In genomic region chr11:60755570-60755969, GRCm38 (mm10) we compare ENCODE assay signal across 15 mouse cellular contexts. TPM values are rescaled to one million over a fixed set of nuclear protein-coding genes. Genes with fewer than 3 reads are reported as not detected.
DNase-seq lines count a peak whose midpoint lies in the region.
"Had no signal": no experiment of that assay in that cellular context is flagged by ENCODE, and none has a peak within 500 bp of the region (broad histone marks: within the 10 kb centered on the region; RNA-seq: fewer than 3 reads in every experiment).

No protein-coding gene starts in this region.

- peak; percentile 22 to 60 for DNase-seq in left cerebral cortex, postnatal 25 days (ENCODE audit: low spot score in 2 of 2)
- DNase-seq in left cerebral cortex, adult 11 months (ENCODE audit: low spot score) = no peak
- peak; percentile 23 for DNase-seq in right cerebral cortex, postnatal 14 days
- DNase-seq in right cerebral cortex, postnatal 36 days (ENCODE audit: low spot score in 2 of 2) = no peak
- peak; percentile 31 for DNase-seq in brain, adult 2 months (ENCODE audit: low read depth, low spot score)
- DNase-seq in telencephalon, adult 2 months (ENCODE audit: low read depth, low spot score) = peak; percentile 23
- no peak for DNase-seq in kidney, adult 11 months
- DNase-seq: adrenal gland, adult 2 months; adrenal gland, postnatal 10 days; adrenal gland, postnatal 25 days; cerebellum, adult 11-12 months; cerebellum, adult 2 months; cerebellum, adult 9-10 months; cerebellum, postnatal 10 days; cerebellum, postnatal 25 days had no signal

- intact Hi-C loops in left cerebral cortex, postnatal 25 days (cut with DNase I) = no loop called here

RNA-seq across cellular contexts. Expression of gene Top3a, which starts 21.6 kb away (rescaled TPM):
- 1 to 10 TPM; 4.2 to 5.1 TPM for total RNA-seq in left cerebral cortex, postnatal 25 days (2021)

RNA-seq across cellular contexts. Expression of gene Smcr8, which starts 21.8 kb away (rescaled TPM):
- 10 to 100 TPM; 30.1 to 32.5 TPM for total RNA-seq in left cerebral cortex, postnatal 25 days (2021)

RNA-seq across cellular contexts. Expression of gene Mief2, which starts 27.4 kb away (rescaled TPM):
- 10 to 100 TPM; 22.5 to 23.0 TPM for total RNA-seq in left cerebral cortex, postnatal 25 days (2021)

RNA-seq across cellular contexts. Expression of gene Flii, which starts 28.5 kb away (rescaled TPM):
- 10 to 100 TPM; 49.2 to 53.8 TPM for total RNA-seq in left cerebral cortex, postnatal 25 days (2021)

RNA-seq across cellular contexts. Expression of gene Shmt1, which starts 55.9 kb away (rescaled TPM):
- total RNA-seq in left cerebral cortex, postnatal 25 days (2021) = 1 to 10 TPM; 1.9 to 2.7 TPM

Comparison
In these comparisons a context has a peak if more than half of its experiments do, and no peak if none do; other contexts are left out.
1. DNase-seq: peak in left cerebral cortex, postnatal 25 days (2 of 2), right cerebral cortex, postnatal 14 days (single experiment), brain, adult 2 months (single experiment) and telencephalon, adult 2 months (single experiment); none in left cerebral cortex, adult 11 months (single experiment), right cerebral cortex, postnatal 36 days (0 of 2) and kidney, adult 11 months (single experiment).